ENCODE assay signal across 17 mouse cellular contexts in the genomic region with DNA sequence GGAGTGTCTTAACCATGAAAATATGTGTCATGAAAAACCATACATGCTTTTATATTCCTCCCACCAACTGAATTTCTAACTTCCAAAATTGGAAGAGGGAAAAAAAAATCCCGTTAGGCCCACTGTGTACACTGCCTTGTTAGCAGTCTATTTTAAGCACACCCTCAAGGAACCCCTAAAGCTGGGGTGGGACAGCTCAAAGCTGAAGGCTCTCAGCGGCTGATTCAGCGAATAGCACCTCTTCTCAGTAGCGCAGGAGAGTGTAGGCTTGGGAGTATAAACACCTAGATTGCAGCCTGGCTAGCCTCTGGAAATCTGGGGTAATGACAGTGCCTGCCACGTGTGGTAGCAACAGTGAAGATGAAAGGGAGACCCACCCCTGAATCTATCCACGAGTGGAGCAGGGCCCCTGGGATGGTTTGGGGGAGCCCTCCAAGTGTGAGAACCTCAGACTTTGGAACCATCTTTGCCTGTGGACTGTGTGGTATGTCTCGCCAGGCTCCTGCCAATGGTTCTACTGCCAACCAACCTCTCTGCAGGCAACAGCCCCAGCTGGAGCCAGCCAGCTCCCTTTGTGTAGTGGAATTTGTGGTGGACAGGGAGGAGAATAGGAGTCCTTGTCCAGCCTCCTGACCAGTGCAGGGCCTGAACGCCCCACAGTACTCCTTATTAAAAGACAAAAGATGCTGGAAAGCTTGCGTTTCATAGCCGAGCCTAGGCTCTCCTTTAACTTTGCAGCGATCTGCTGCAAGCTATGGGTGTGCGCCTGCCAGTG. TPM values are rescaled to one million over a fixed set of nuclear protein-coding genes. Genes with fewer than 3 reads are reported as not detected.
DNase-seq lines count a peak whose midpoint lies in the region; ATAC-seq lines count a peak whose summit lies in the region.
"Had no signal": no experiment of that assay in that cellular context is flagged by ENCODE, and none has a peak within 500 bp of the region (broad histone marks: within the 10 kb centered on the region; RNA-seq: fewer than 3 reads in every experiment).

No protein-coding gene starts in this region.

- DNase-seq in heart, adult 11 months = no peak
- DNase-seq in right cerebral cortex, postnatal 10 days (ENCODE audit: low spot score in 2 of 2) = peak; percentile 50 to 65
- no peak for DNase-seq in right cerebral cortex, adult 18-20 months
- no peak for DNase-seq in ovary, postnatal 10 days (ENCODE audit: low spot score)
- no peak for DNase-seq in layer of hippocampus, postnatal 14 days (ENCODE audit: low spot score in 2 of 2)
- DNase-seq: B cell, adult 2 months; cerebellum, adult 18-20 months; gastrocnemius, postnatal 14 days; kidney, adult 8-10 months; lung, adult 2 months; thymus, postnatal 4 days had no signal

- no peaks in the 10 kb centered on the region for H3K27me3 ChIP-seq in heart, embryonic 15.5 days
- H3K27me3 ChIP-seq in hindbrain, embryonic 13.5 days = no peaks in the 10 kb centered on the region
- H3K27me3 ChIP-seq in stomach, embryonic 15.5 days (replicated peaks) = no peaks in the 10 kb centered on the region
- H3K27me3 ChIP-seq: limb, embryonic 13.5 days had no signal

- H3K36me3 ChIP-seq in heart, embryonic 15.5 days = no peaks in the 10 kb centered on the region
- peaks cover 15% of the 10 kb centered on the region for H3K36me3 ChIP-seq in hindbrain, embryonic 13.5 days
- H3K36me3 ChIP-seq in stomach, embryonic 15.5 days = no peaks in the 10 kb centered on the region
- H3K36me3 ChIP-seq: G1E; limb, embryonic 13.5 days had no signal

- no peaks in the 10 kb centered on the region for H3K9me3 ChIP-seq in heart, embryonic 15.5 days (replicated peaks)
- no peaks in the 10 kb centered on the region for H3K9me3 ChIP-seq in hindbrain, embryonic 13.5 days
- no peaks in the 10 kb centered on the region for H3K9me3 ChIP-seq in stomach, embryonic 15.5 days
- H3K9me3 ChIP-seq: G1E; limb, embryonic 13.5 days had no signal

- H3K4me2 ChIP-seq in heart, embryonic 15.5 days = no peak overlapping the region
- no peak overlapping the region for H3K4me2 ChIP-seq in hindbrain, embryonic 13.5 days
- no peak overlapping the region for H3K4me2 ChIP-seq in stomach, embryonic 15.5 days
- H3K4me2 ChIP-seq: limb, embryonic 13.5 days had no signal

- ATAC-seq in heart, embryonic 15.5 days (replicated peaks; ENCODE audit: insufficient number of reproducible peaks, insufficient read depth, low FRiP score, low read depth) = no peak
- no peak for ATAC-seq in hindbrain, embryonic 13.5 days (ENCODE audit: low FRiP score)
- no peak for ATAC-seq in stomach, embryonic 15.5 days (ENCODE audit: insufficient read depth, low FRiP score, low read depth)

- H3K27ac ChIP-seq in heart, embryonic 15.5 days = peak overlapping the region; percentile 11; the same call in 1 of the 2 replicates
- H3K27ac ChIP-seq in hindbrain, embryonic 13.5 days = peak overlapping the region; percentile 36
- H3K27ac ChIP-seq in stomach, embryonic 15.5 days = peak overlapping the region; percentile 3; the same call in 1 of the 2 replicates
- H3K27ac ChIP-seq: limb, embryonic 13.5 days had no signal

- WGBS in heart, embryonic 15.5 days = 57% methylated on average over 12 of the region's 12 CpGs
- 64% methylated on average over 12 of the region's 12 CpGs for WGBS in hindbrain, embryonic 13.5 days
- 74% methylated on average over 12 of the region's 12 CpGs for WGBS in stomach, embryonic 15.5 days

- no peak overlapping the region for H3K9ac ChIP-seq in heart, embryonic 15.5 days
- no peak overlapping the region for H3K9ac ChIP-seq in hindbrain, embryonic 13.5 days
- H3K9ac ChIP-seq in stomach, embryonic 15.5 days = no peak overlapping the region
- H3K9ac ChIP-seq: limb, embryonic 13.5 days had no signal

- H3K4me1 ChIP-seq in heart, embryonic 15.5 days (replicated peaks) = peaks cover 23% of the 10 kb centered on the region
- peaks cover 72% of the 10 kb centered on the region for H3K4me1 ChIP-seq in hindbrain, embryonic 13.5 days (replicated peaks)
- peaks cover 12% of the 10 kb centered on the region for H3K4me1 ChIP-seq in stomach, embryonic 15.5 days

- H3K4me3 ChIP-seq in heart, embryonic 15.5 days = no peak overlapping the region
- H3K4me3 ChIP-seq in hindbrain, embryonic 13.5 days = no peak overlapping the region
- no peak overlapping the region for H3K4me3 ChIP-seq in stomach, embryonic 15.5 days (replicated peaks)
- H3K4me3 ChIP-seq: limb, embryonic 13.5 days had no signal

RNA-seq across cellular contexts. Expression of gene Mapre3, which starts 48.7 kb away (rescaled TPM):
- polyA plus RNA-seq in heart, embryonic 15.5 days (2015; fragmentation: Nextera tagmentation; extraction: Ambion mirVana) = 16.3 and 20.1 TPM in 2 replicates
- polyA plus RNA-seq in hindbrain, embryonic 13.5 days (2015; fragmentation: Nextera tagmentation; extraction: Ambion mirVana) = 108 and 115 TPM in 2 replicates
- polyA plus RNA-seq in stomach, embryonic 15.5 days (2015; fragmentation: Nextera tagmentation; extraction: Ambion mirVana) = 19.7 and 21.3 TPM in 2 replicates
- total RNA-seq in layer of hippocampus, postnatal 14 days (2021) = 100 to 1,000 TPM; 205 to 211 TPM
- total RNA-seq: megakaryocyte-erythroid progenitor cell, adult 5-6 weeks had no signal
- polyA plus RNA-seq: G1E had no signal

RNA-seq across cellular contexts. Expression of gene Dpysl5, which starts 54.4 kb away (rescaled TPM):
- polyA plus RNA-seq in heart, embryonic 15.5 days (2015; fragmentation: Nextera tagmentation; extraction: Ambion mirVana) = 2.2 and 4.7 TPM in 2 replicates
- polyA plus RNA-seq in hindbrain, embryonic 13.5 days (2015; fragmentation: Nextera tagmentation; extraction: Ambion mirVana) = 180 and 199 TPM in 2 replicates
- polyA plus RNA-seq in stomach, embryonic 15.5 days (2015; fragmentation: Nextera tagmentation; extraction: Ambion mirVana) = 6.7 and 7.4 TPM in 2 replicates
- 100 to 1,000 TPM; 114 to 115 TPM for total RNA-seq in layer of hippocampus, postnatal 14 days (2021)
- total RNA-seq: megakaryocyte-erythroid progenitor cell, adult 5-6 weeks had no signal
- polyA plus RNA-seq: G1E had no signal

Comparison
In these comparisons a context has a peak if more than half of its experiments do, and no peak if none do; other contexts are left out.
1. DNase-seq: peak in right cerebral cortex, postnatal 10 days (2 of 2); none in heart, adult 11 months (single experiment), right cerebral cortex, adult 18-20 months (single experiment), ovary, postnatal 10 days (single experiment) and layer of hippocampus, postnatal 14 days (0 of 2).
2. RNA of gene Dpysl5, which starts 54.4 kb away (polyA plus RNA-seq): 180 to 199 TPM in hindbrain, embryonic 13.5 days; 6.7 to 7.4 TPM in stomach, embryonic 15.5 days and 2.2 to 4.7 TPM in heart, embryonic 15.5 days; every median in the first group is over 10 times any median in the second.
3. Peak in every context shown above with its lines, with median percentiles within 50 percentile points of each other: H3K27ac ChIP-seq.